Mouse (Mus musculus) heart, postnatal 0 days (tissue): ENCODE results near the gene Slc24a3.

Experiments
- CTCF ChIP-seq: IDR thresholded peaks from 2 replicates; pipeline ENCODE4 v1.5.1; 2016; ENCODE audit warnings: antibody characterized with exemption, control low read depth, low read depth
- EP300 ChIP-seq: IDR thresholded peaks from 2 replicates; pipeline ENCODE4 v1.6.1; 2016; ENCODE audit warnings: antibody characterized with exemption, low read depth

- TF ChIP-seq CTCF = no peak
- TF ChIP-seq EP300 = no peak
Measured at GRCm38 (mm10) chr2:145396579-145396978, 229.0 kb downstream of the Slc24a3 start.
